Mouse (Mus musculus): ENCODE data around the gene Phtf2. TPM values are rescaled to one million over a fixed set of nuclear protein-coding genes. Genes with fewer than 3 reads are reported as not detected.

Gene Phtf2
- 1.0 and 1.5 TPM in 2 replicates for polyA plus RNA-seq (2012; ENCODE audit: insufficient read depth, low replicate concordance)

DNA sequence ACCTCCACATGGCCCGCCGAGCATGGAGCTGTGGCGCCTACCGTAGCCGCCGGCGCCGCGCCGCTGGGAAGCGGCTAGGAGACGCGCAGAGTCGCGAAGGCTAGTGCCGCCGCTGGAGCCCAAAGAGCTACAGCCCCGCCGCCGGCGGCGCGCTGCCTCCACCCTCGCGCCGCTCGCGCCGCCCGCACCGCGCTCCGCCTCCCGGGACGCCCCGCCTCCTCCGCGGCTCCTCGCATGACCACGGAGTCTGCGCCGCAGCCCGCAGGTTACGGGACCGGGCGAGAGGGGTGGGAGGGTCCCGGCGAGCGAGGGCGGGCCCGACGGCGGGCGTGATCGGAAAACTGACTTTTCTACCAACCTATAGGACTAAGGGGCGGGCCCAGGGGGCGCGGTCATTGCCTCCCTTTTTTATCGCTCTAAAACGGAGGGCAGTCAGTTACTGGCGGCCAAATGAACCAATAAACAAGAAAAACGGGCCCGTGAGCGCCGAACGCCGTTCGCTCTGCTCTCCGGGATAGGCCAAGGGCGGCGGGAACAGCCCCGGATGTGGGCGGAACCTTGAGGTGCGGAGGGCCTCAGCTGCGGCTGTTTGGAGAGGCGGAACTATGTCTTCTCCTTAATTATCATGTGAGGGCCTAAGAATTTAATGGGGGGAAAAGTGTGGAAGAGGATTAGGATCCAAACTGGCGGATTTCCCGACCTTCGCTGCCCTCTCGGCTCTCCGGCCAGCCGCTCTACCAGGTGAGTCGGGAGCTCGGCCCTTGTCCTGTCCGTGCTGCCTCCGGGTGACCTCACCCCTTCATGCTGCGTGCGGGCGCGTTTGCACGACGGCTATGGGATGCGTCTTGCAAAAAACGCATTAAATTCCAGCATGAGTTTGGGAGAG is at the start of gene Phtf2, which contains the start of gene Tmem60:
TSS of gene Phtf2 (minus strand) at position 210 of the 886 bp plus-strand sequence.
TSS of gene Tmem60 (plus strand) at position 277 of the 886 bp plus-strand sequence.
- TF ChIP-seq GATA1 (IDR thresholded peaks at IDR 0.05; ENCODE audit: borderline replicate concordance, low read length): no peak
- TF ChIP-seq FLI1 (IDR thresholded peaks at IDR 0.05; ENCODE audit: low read length): peak; percentile 78
- Histone ChIP-seq H3K9me3 (no peaks in the 10 kb centered on the region), H3K4me3 (replicated peaks) (peak within 1 kb of the TSS; percentile 96), H3K4me1 (peaks cover 58% of the 10 kb centered on the region), H3K36me3 (replicated peaks; ENCODE audit: low read length) (peaks cover 24% of the 10 kb centered on the region), H3K27me3 (replicated peaks) (no peaks in the 10 kb centered on the region)

GRCm38 (mm10) chr5:20931300-20931699 is 49.4 kb upstream of the Phtf2 start:
- Histone ChIP-seq H3K4me1 (peaks cover 77% of the 10 kb centered on the region), H3K9me3 (no peaks in the 10 kb centered on the region), H3K4me3 (replicated peaks) (no peak overlapping the region), H3K36me3 (replicated peaks; ENCODE audit: low read length) (peaks cover 45% of the 10 kb centered on the region), H3K27me3 (replicated peaks) (no peaks in the 10 kb centered on the region)
- no peak for TF ChIP-seq FLI1 (IDR thresholded peaks at IDR 0.05; ENCODE audit: low read length)

GRCm38 (mm10) chr5:20930430-20930829 is 48.5 kb upstream of the Phtf2 start:
- H3K9me3 ChIP-seq: no peaks in the 10 kb centered on the region
- peaks cover 44% of the 10 kb centered on the region for H3K36me3 ChIP-seq (replicated peaks; ENCODE audit: low read length)
- H3K4me3 ChIP-seq (replicated peaks): no peak overlapping the region
- TF ChIP-seq FLI1 (IDR thresholded peaks at IDR 0.05; ENCODE audit: low read length) (no peak), GATA1 (IDR thresholded peaks at IDR 0.05; ENCODE audit: borderline replicate concordance, low read length) (no peak)
- H3K27me3 ChIP-seq (replicated peaks): no peaks in the 10 kb centered on the region
- H3K4me1 ChIP-seq: peaks cover 74% of the 10 kb centered on the region

DNA sequence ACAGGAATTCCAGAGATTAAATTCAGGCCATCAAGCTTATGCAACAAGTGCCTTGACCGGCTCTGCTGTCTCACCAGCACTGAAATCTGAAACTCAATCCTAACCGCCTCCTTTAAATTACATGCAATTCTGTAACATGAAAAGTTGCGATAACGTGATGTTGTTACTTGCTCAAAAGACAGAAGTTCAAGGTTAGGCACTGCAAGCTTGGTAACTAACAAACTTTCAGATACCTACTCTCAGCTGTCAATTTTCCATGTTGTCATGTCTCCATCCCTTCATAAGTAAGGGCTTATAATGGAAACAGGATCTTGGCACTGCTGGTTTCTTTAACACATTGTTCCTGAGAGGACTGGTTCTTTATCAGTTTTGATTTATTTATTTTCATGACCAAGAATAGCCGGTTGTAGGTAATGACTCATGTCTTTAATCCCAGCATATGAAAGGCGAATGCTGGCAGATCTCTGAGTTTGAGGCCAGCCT is 47.8 kb upstream of the Phtf2 start:
- H3K27me3 ChIP-seq (replicated peaks): no peaks in the 10 kb centered on the region
- H3K9me3 ChIP-seq: no peaks in the 10 kb centered on the region
- TF ChIP-seq FLI1 (IDR thresholded peaks at IDR 0.05; ENCODE audit: low read length) (no peak), GATA1 (IDR thresholded peaks at IDR 0.05; ENCODE audit: borderline replicate concordance, low read length) (no peak)
- peaks cover 47% of the 10 kb centered on the region for H3K36me3 ChIP-seq (replicated peaks; ENCODE audit: low read length)
- no peak overlapping the region for H3K4me3 ChIP-seq (replicated peaks)
- H3K4me1 ChIP-seq: peaks cover 72% of the 10 kb centered on the region

- Histone ChIP-seq H3K27me3 (replicated peaks) (no peaks in the 10 kb centered on the region), H3K9me3 (no peaks in the 10 kb centered on the region), H3K4me1 (peaks cover 54% of the 10 kb centered on the region), H3K36me3 (replicated peaks; ENCODE audit: low read length) (peaks cover 73% of the 10 kb centered on the region), H3K4me3 (replicated peaks) (no peak overlapping the region)
- TF ChIP-seq FLI1 (IDR thresholded peaks at IDR 0.05; ENCODE audit: low read length) (no peak), GATA1 (IDR thresholded peaks at IDR 0.05; ENCODE audit: borderline replicate concordance, low read length) (no peak)
Measured at GRCm38 (mm10) chr5:20925451-20925850, 43.5 kb upstream of the Phtf2 start.

GRCm38 (mm10) chr5:20924608-20925007 is 42.7 kb upstream of the Phtf2 start:
- TF ChIP-seq GATA1 (IDR thresholded peaks at IDR 0.05; ENCODE audit: borderline replicate concordance, low read length) (no peak), FLI1 (IDR thresholded peaks at IDR 0.05; ENCODE audit: low read length) (no peak)
- Histone ChIP-seq H3K36me3 (replicated peaks; ENCODE audit: low read length) (peaks cover 79% of the 10 kb centered on the region), H3K4me3 (replicated peaks) (no peak overlapping the region), H3K9me3 (no peaks in the 10 kb centered on the region), H3K27me3 (replicated peaks) (no peaks in the 10 kb centered on the region), H3K4me1 (peaks cover 49% of the 10 kb centered on the region)

DNA sequence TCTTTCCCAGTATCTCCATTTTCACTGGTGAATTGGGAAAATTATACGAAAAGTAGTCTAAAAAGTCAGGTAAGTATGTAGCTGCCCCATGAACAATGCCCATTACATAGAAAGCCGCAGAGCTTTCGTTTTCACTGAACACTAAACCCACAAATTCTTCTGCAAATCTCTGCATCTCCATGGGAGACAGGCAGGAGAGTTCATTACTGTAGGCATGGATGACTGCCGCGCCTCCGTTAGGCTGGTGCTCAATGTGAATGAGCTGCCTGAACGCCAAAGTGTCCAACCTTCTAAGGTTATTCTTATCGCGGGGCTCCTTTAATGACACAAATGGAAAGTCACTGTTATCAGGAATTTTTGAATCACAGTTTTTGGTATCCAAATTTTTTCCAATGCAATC is 37.6 kb upstream of the Phtf2 start:
- TF ChIP-seq GATA1 (IDR thresholded peaks at IDR 0.05; ENCODE audit: borderline replicate concordance, low read length) (no peak), FLI1 (IDR thresholded peaks at IDR 0.05; ENCODE audit: low read length) (no peak)

DNA sequence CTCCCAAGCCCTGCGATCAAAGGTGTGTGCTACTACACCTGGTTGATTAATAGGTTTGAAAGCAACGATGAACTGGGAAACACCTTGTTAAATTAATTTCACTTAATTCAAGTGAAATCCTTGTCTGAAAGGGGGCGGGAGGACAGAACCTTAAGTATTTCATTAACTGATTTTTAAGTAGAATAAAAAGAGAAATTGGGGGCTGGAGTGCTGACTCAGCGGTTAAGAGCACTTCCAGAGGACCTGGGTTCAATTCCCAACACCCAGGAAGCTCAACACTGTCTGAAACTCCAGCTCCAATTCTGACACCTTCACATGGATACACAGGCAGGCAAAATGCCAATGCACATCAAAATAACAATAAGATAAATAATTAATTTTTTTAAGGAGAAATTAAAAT is 37.0 kb upstream of the Phtf2 start:
- peaks cover 56% of the 10 kb centered on the region for H3K4me1 ChIP-seq
- TF ChIP-seq FLI1 (IDR thresholded peaks at IDR 0.05; ENCODE audit: low read length) (no peak), GATA1 (IDR thresholded peaks at IDR 0.05; ENCODE audit: borderline replicate concordance, low read length) (no peak)
- no peaks in the 10 kb centered on the region for H3K9me3 ChIP-seq
- H3K36me3 ChIP-seq (replicated peaks; ENCODE audit: low read length): peaks cover 93% of the 10 kb centered on the region
- H3K4me3 ChIP-seq (replicated peaks): no peak overlapping the region
- H3K27me3 ChIP-seq (replicated peaks): no peaks in the 10 kb centered on the region

More for the DNA sequence above, 37.6 kb upstream of the Phtf2 start:
- Histone ChIP-seq H3K36me3 (replicated peaks; ENCODE audit: low read length) (peaks cover 91% of the 10 kb centered on the region), H3K27me3 (replicated peaks) (no peaks in the 10 kb centered on the region), H3K4me1 (peaks cover 55% of the 10 kb centered on the region), H3K4me3 (replicated peaks) (no peak overlapping the region), H3K9me3 (no peaks in the 10 kb centered on the region)

DNA sequence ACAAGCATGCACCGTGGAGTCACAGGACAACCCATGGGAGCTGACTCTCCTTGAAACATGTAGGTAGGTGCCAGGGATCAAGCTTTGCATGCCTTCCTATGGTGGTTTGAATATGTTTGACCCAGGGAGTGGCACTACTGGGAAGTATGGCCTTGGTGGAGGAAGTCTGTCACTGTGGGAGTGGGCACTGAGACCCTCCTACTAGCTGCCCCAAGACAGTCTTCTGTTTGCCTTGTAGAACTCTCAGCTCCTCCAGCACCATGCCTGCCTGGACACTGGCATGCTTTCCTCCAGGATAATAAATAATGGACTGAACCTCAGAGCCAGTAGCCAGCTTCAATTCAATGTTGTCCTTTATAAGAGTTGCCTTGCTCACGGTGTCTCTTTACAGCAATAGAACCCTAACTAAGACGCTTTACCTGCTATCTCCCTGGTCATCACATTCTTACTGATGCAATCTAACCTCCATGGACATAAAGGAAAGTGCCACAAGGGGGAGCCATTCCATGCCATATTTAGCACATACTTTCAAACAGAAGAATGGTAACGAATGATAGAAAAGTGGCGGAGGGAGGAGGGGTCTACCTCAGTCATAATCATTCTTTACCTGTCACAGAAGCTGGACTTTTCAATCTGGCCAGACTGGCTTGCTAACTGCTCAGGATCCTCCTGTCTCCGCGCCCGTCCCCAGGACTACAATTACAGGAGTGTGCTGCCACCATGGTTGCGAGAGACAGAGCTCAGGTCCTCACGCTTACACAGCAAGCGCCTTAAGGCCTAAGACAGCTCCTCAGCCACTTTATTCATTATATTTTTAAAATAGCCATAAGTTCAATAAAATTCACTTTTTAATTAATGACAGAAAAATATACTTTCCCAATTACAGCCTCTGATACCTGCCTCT is 31.7 kb upstream of the Phtf2 start:
- Histone ChIP-seq H3K4me1 (peaks cover 50% of the 10 kb centered on the region), H3K27me3 (replicated peaks) (no peaks in the 10 kb centered on the region), H3K4me3 (replicated peaks) (no peak overlapping the region), H3K9me3 (no peaks in the 10 kb centered on the region), H3K36me3 (replicated peaks; ENCODE audit: low read length) (peaks cover 93% of the 10 kb centered on the region)
- no peak for TF ChIP-seq FLI1 (IDR thresholded peaks at IDR 0.05; ENCODE audit: low read length)
- TF ChIP-seq GATA1 (IDR thresholded peaks at IDR 0.05; ENCODE audit: borderline replicate concordance, low read length): no peak

Measured in megakaryocyte, embryonic 14.5 days (primary cell).